Mouse (Mus musculus) macrophage (primary cell): Measurements from ENCODE around the gene Coro2b. TPM values are rescaled to one million over a fixed set of nuclear protein-coding genes. Genes with fewer than 3 reads are reported as not detected.

Source experiments
- H3K27ac ChIP-seq: fragments of 350-480 bp; formaldehyde crosslinking; 2 replicates; pipeline ENCODE4 v1.9.0; 2021
- H3K36me3 ChIP-seq: fragments of 350-480 bp; formaldehyde crosslinking; 2 replicates; pipeline ENCODE4 v1.9.0; 2021; ENCODE audit errors: inconsistent target
- H3K4me3 ChIP-seq: fragments of 350-480 bp; formaldehyde crosslinking; 2 replicates; pipeline ENCODE4 v1.9.0; 2021; ENCODE audit errors: inconsistent target
- H3K79me2 ChIP-seq: fragments of 350-480 bp; formaldehyde crosslinking; 2 replicates; pipeline ENCODE4 v1.9.0; 2021; ENCODE audit errors: inconsistent target
- WGBS: methylation state at CpG from one replicate; pipeline ENCODE4 v1.1.7; 2026; ENCODE audit warnings: inconsistent platforms; ENCODE audit not compliant: missing documents; 5-methylcytosine and 5-hydroxymethylcytosine counted together
- polyA plus RNA-seq: library from polyadenylated mRNA; stranded (reverse); fragments of 250-400 nt; gene quantifications from 3 replicates; pipeline ENCODE4 v1.2.4, GENCODE M21; 2018; ENCODE audit warnings: inconsistent platforms

The Coro2b gene
- polyA plus RNA-seq, 1 experiment from 2014 or later = 5.9 TPM

DNA sequence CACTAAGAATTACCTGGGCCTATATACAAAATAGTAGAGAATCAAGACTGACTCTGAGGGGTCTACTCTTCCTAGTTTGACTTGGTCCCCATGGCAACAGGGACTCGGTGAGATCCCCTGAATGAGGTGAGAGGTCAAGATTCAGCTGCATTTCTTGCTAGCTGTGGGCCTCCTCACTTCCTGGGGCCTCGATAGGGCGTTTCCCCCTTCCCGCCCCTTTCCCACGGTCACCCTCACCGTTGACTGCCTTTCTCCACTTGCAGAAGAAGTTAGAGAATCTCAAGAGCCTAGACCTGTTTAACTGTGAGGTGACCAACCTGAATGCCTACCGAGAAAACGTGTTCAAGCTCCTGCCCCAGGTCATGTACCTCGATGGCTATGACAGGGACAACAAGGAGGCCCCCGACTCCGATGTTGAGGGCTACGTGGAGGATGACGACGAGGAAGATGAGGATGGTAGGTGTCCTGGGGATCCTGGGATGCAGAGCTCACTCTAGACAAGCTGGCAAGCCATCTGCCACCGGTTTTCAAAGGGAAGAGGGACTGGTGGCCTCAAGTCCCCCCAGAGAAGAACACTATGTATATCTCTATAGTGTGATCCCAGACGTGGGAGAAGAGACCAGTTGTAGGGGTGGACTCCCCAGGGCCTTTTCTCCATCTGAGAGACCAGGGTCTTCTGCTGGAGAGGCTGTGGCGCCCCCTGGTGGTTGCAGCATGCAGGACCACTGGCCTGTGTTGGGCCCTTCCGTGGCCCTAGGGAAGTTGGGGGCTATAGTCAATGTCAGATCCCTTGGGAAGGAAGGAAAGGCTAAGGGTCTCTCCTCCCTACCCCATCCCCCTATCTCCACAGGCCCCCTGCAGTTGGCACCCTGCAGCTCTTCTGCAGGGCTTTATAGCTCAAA, 163.4 kb downstream of the Coro2b start:
- Histone ChIP-seq H3K36me3 (peaks cover 26% of the 10 kb centered on the region; the same call in 1 of the 2 replicates), H3K79me2 (peaks cover 42% of the 10 kb centered on the region), H3K27ac (peak overlapping the region; percentile 84), H3K4me3 (no peak overlapping the region)
- WGBS = 52% methylated on average over 17 of the region's 18 CpGs

DNA sequence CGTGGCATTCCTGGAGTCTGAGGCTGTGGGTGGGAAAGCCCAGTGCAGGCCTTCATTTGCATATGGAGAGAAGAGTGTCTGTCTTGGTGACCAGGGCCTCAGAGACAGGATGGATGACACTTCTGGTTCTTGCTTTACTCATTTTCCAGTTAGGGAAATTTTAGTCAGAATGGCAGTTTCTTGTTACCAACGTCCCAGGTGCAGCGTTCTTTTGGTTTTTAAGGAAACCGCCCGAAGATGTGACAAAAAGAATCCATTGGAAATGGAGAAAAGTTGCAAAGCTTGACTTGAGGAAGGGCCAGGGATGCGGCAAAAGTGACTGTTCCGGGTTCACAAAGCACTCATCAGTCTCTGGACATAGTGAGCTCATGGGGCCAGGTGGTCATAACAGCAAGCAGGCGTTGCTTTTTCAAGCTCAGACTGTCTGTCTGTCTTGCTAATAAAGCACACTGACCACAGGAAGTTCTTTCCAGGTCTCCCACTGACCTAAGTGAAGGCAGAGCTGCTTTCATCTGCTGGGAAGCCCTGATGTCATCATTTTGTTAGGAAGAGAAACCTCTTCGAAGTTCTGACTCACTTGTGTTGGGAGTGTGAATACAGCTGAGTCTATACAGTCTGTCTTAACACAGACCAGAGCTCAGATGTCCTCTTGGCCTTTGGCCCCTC, 164.2 kb downstream of the Coro2b start:
- 77% methylated on average over 9 of the region's 9 CpGs for WGBS
- Histone ChIP-seq H3K36me3 (peaks cover 18% of the 10 kb centered on the region; the same call in 1 of the 2 replicates), H3K27ac (peak overlapping the region; percentile 84), H3K79me2 (peaks cover 50% of the 10 kb centered on the region), H3K4me3 (no peak overlapping the region)

DNA sequence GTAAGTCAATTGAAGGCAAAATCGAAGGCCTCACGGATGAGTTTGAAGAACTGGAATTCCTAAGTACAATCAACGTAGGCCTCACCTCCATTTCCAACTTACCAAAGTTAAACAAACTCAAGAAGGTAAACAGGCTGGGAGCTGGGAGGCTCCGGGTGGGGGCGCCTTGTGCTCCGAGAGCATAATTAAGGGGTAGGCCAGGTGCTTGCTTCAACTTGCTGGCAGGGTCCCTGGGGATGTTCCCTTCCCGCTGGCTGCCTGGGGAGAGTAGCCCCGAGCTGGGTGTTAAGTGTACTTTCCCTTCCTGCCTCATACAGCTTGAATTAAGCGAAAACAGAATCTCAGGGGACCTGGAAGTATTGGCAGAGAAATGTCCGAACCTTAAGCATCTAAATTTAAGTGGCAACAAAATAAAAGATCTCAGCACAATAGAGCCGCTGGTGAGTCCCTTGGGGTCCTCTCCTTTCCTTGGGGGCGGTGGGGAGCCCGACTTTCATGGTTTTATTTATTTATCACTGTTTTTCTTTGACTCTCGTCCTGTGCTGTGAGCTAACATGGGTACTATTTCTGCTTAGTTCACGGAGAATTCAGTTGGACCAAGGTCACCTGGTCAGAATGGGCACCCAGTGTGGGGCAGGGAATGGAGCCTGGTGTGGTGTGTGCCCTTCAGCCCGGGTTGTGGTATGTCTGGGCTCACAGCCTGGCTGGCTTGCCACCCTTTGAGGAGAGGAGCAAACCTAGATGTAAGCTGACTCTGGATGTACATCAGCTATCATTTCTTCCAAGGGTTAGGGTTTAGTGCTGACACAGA, 164.9 kb downstream of the Coro2b start:
- 92% methylated on average over 13 of the region's 16 CpGs for WGBS
- H3K36me3 ChIP-seq = peaks cover 11% of the 10 kb centered on the region; the same call in 1 of the 2 replicates
- H3K4me3 ChIP-seq = no peak overlapping the region
- no peak overlapping the region for H3K27ac ChIP-seq
- peaks cover 57% of the 10 kb centered on the region for H3K79me2 ChIP-seq

DNA sequence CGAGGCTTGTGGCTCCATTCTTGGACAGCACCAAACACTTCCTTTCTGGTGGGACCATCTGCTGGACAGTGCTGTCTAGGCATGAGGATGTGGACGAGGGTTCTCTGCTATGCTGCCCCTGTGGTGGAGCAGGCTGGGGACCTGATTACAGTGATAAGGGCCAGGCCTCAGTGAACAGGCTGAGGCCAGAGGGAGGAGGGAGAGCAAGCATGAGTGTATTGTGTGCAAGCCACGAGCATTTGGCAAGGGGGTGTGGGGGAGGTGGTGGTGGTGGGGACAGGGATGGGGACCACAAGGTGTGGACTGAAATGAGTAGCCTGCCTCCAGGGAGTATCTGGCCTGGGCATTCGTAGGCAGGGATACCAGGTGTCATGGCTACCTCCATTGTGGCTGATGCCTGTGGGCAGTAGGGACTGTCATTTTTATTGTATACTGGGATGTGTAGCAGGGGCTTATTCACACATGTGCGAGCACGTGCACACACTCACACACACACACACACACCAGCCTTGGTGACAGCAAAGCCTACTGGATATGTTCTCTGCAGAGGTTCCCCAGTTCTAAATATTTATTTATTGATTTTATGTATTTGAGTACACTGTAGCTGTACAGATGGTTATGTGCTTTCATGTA, 166.1 kb downstream of the Coro2b start:
- no peak overlapping the region for H3K27ac ChIP-seq
- H3K79me2 ChIP-seq = peaks cover 69% of the 10 kb centered on the region
- H3K36me3 ChIP-seq = peaks cover 3% of the 10 kb centered on the region; the same call in 1 of the 2 replicates
- WGBS = 74% methylated on average over 6 of the region's 6 CpGs
- H3K4me3 ChIP-seq = no peak overlapping the region

DNA sequence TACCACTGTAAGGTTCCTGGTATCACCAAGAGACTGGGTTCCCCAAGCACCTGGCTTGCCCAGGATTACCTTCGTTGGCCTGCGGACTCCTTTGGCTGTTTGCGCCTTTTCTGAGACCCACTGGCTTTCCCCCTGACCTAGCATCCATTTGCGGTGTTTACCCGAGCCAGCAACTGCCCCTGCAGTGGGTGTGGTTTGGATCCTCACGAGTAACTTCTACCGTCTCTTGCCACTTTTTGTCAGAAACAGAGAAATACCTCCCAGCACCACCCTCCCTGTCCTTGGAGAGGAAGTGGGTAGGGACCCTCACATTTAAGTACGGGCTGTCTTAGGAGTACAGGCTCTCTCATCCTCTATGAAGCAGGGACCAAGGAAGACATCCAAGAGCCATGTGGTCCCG, 166.7 kb downstream of the Coro2b start:
- Histone ChIP-seq H3K4me3 (no peak overlapping the region), H3K79me2 (peaks cover 71% of the 10 kb centered on the region), H3K36me3 (no peaks in the 10 kb centered on the region), H3K27ac (no peak overlapping the region)
- 62% methylated on average over 8 of the region's 9 CpGs for WGBS

Other genes with a start within 250 kb of the Coro2b start
- gene Anp32a, start 195.8 kb downstream of the Coro2b start, polyA plus RNA-seq = 295 to 1,273 TPM (median 320 TPM) in 3 replicates
- not detected in 3 replicates for gene Itga11, start 140.8 kb upstream of the Coro2b start, polyA plus RNA-seq